Mouse (Mus musculus): ENCODE data around the gene Olfr575. TPM values are rescaled to one million over a fixed set of nuclear protein-coding genes. Genes with fewer than 3 reads are reported as not detected.

Gene Olfr575
- not detected for polyA plus RNA-seq (2012; fragmentation: generic; extraction: Trizol)
- long read RNA-seq, experiment 1 = 0 reads
- long read RNA-seq, experiment 2 = 0 reads

GRCm38 (mm10) chr7:102958593-102958992, at the start of gene Olfr575:
Gene Olfr575, minus strand, starts transcription at chr7:102958775.
- H3K79me3 ChIP-seq (ENCODE audit: low read depth) = no peaks in the 10 kb centered on the region
- no peaks in the 10 kb centered on the region for H3K79me2 ChIP-seq (ENCODE audit: control insufficient read depth, insufficient read depth)
- H3ac ChIP-seq (ENCODE audit: control insufficient read depth, insufficient read length, low read depth) = no peak within 1 kb of the TSS
- no peak within 1 kb of the TSS for H3K4me3 ChIP-seq (ENCODE audit: insufficient read depth, poor library complexity, severe bottlenecking)
- TF ChIP-seq MYOD1 (IDR thresholded peaks at IDR 0.05; ENCODE audit: control insufficient read depth, insufficient read length, low read depth) (no peak), CEBPB (IDR thresholded peaks at IDR 0.05; ENCODE audit: low read depth) (no peak), MYOG (IDR thresholded peaks at IDR 0.05; ENCODE audit: control insufficient read depth, extremely low read depth, insufficient read length) (no peak), FOSL1 (IDR thresholded peaks at IDR 0.05; ENCODE audit: insufficient read depth, low read length, poor library complexity, severe bottlenecking) (no peak), MAX (IDR thresholded peaks at IDR 0.05) (no peak), USF1 (IDR thresholded peaks at IDR 0.05; ENCODE audit: low read depth) (no peak), CTCF (IDR thresholded peaks at IDR 0.05; ENCODE audit: control insufficient read depth, insufficient read depth, insufficient read length) (no peak)
- no peaks in the 10 kb centered on the region for H3K27me3 ChIP-seq (ENCODE audit: control insufficient read depth, insufficient read depth, insufficient read length)
- H3K36me3 ChIP-seq (ENCODE audit: control insufficient read depth, insufficient read depth) = no peaks in the 10 kb centered on the region

DNA sequence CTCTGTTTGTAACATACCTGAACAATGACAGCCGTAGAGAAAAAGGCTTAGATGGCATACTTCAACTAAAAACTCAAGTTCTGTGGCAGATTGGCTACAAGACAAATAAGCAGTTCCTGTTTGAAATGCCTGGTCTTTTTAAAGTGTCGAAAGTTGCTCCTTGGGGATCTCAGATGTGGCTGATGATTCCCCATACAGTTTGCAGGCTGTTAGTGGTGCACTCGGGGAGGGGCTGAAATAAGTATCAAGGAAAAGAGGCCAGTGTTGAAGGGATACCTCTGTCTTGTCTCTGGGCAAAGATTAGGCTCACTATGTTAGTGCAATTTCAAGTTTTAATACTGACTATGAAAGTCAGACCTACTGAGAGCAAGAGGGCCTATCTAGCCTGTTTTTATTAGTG, 30.6 kb upstream of the Olfr575 start, which contains the start of gene Olfr578:
Olfr578 (minus strand) TSS at position 101 of the 400 bp plus-strand sequence.
- TF ChIP-seq CTCF (IDR thresholded peaks at IDR 0.05; ENCODE audit: control insufficient read depth, insufficient read depth, insufficient read length) (no peak), MYOD1 (IDR thresholded peaks at IDR 0.05; ENCODE audit: control insufficient read depth, insufficient read length, low read depth) (no peak), FOSL1 (IDR thresholded peaks at IDR 0.05; ENCODE audit: insufficient read depth, low read length, poor library complexity, severe bottlenecking) (no peak), CEBPB (IDR thresholded peaks at IDR 0.05; ENCODE audit: low read depth) (no peak), USF1 (IDR thresholded peaks at IDR 0.05; ENCODE audit: low read depth) (no peak), MAX (IDR thresholded peaks at IDR 0.05) (no peak), MYOG (IDR thresholded peaks at IDR 0.05; ENCODE audit: control insufficient read depth, extremely low read depth, insufficient read length) (no peak)
- H3K79me2 ChIP-seq (ENCODE audit: control insufficient read depth, insufficient read depth) = no peaks in the 10 kb centered on the region
- no peak within 1 kb of the TSS for H3K4me3 ChIP-seq (ENCODE audit: insufficient read depth, poor library complexity, severe bottlenecking)

DNA sequence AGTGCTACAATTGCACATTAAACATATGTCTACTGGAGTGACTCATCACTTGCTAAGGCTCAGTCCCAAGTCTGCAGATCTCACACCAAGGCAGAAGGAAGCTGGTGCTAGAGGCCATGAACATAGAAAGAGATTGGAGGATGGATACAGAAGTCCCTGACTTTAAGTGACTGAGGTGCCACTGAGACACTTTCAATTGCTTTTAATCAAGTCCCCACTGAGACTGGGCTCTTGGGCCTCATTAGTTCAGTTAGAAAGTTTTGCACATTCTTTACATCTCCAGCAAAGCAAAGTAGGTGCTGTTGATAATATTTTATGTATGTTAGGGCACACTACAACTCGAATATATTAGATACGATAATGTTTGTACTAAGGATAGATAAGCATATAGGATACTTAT, 17.3 kb upstream of the Olfr575 start, which contains the start of gene Olfr577:
Olfr577 (minus strand) TSS at position 101 of the 400 bp plus-strand sequence.
- no peaks in the 10 kb centered on the region for H3K36me3 ChIP-seq (ENCODE audit: control insufficient read depth, insufficient read depth)
- H3K79me2 ChIP-seq (ENCODE audit: control insufficient read depth, insufficient read depth) = no peaks in the 10 kb centered on the region
- H3K4me3 ChIP-seq (ENCODE audit: insufficient read depth, poor library complexity, severe bottlenecking) = no peak within 1 kb of the TSS
- no peak for TF ChIP-seq MYOG (IDR thresholded peaks at IDR 0.05; ENCODE audit: control insufficient read depth, extremely low read depth, insufficient read length)
- no peak for TF ChIP-seq MYOD1 (IDR thresholded peaks at IDR 0.05; ENCODE audit: control insufficient read depth, insufficient read length, low read depth)
- no peak for TF ChIP-seq USF1 (IDR thresholded peaks at IDR 0.05; ENCODE audit: low read depth)
- no peak for TF ChIP-seq FOSL1 (IDR thresholded peaks at IDR 0.05; ENCODE audit: insufficient read depth, low read length, poor library complexity, severe bottlenecking)
- TF ChIP-seq MAX (IDR thresholded peaks at IDR 0.05) = no peak
- no peak for TF ChIP-seq CEBPB (IDR thresholded peaks at IDR 0.05; ENCODE audit: low read depth)
- no peak for TF ChIP-seq CTCF (IDR thresholded peaks at IDR 0.05; ENCODE audit: control insufficient read depth, insufficient read depth, insufficient read length)
- H3K27me3 ChIP-seq (ENCODE audit: control insufficient read depth, insufficient read depth, insufficient read length) = no peaks in the 10 kb centered on the region
- no peaks in the 10 kb centered on the region for H3K79me3 ChIP-seq (ENCODE audit: low read depth)
- H3ac ChIP-seq (ENCODE audit: control insufficient read depth, insufficient read length, low read depth) = no peak within 1 kb of the TSS

More for the DNA sequence above, 30.6 kb upstream of the Olfr575 start, which contains the start of gene Olfr578:
- no peak within 1 kb of the TSS for H3ac ChIP-seq (ENCODE audit: control insufficient read depth, insufficient read length, low read depth)
- no peaks in the 10 kb centered on the region for H3K36me3 ChIP-seq (ENCODE audit: control insufficient read depth, insufficient read depth)
- H3K27me3 ChIP-seq (ENCODE audit: control insufficient read depth, insufficient read depth, insufficient read length) = no peaks in the 10 kb centered on the region
- H3K79me3 ChIP-seq (ENCODE audit: low read depth) = no peaks in the 10 kb centered on the region

GRCm38 (mm10) chr7:102974399-102974798, 15.8 kb upstream of the Olfr575 start:
- H3K79me3 ChIP-seq (ENCODE audit: low read depth) = no peaks in the 10 kb centered on the region
- H3ac ChIP-seq (ENCODE audit: control insufficient read depth, insufficient read length, low read depth) = no peak overlapping the region
- no peak overlapping the region for H3K4me3 ChIP-seq (ENCODE audit: insufficient read depth, poor library complexity, severe bottlenecking)
- H3K36me3 ChIP-seq (ENCODE audit: control insufficient read depth, insufficient read depth) = no peaks in the 10 kb centered on the region
- no peaks in the 10 kb centered on the region for H3K79me2 ChIP-seq (ENCODE audit: control insufficient read depth, insufficient read depth)
- TF ChIP-seq MYOG (IDR thresholded peaks at IDR 0.05; ENCODE audit: control insufficient read depth, extremely low read depth, insufficient read length) (no peak), MAX (IDR thresholded peaks at IDR 0.05) (no peak), USF1 (IDR thresholded peaks at IDR 0.05; ENCODE audit: low read depth) (no peak), CTCF (IDR thresholded peaks at IDR 0.05; ENCODE audit: control insufficient read depth, insufficient read depth, insufficient read length) (no peak), MYOD1 (IDR thresholded peaks at IDR 0.05; ENCODE audit: control insufficient read depth, insufficient read length, low read depth) (no peak), FOSL1 (IDR thresholded peaks at IDR 0.05; ENCODE audit: insufficient read depth, low read length, poor library complexity, severe bottlenecking) (no peak), CEBPB (IDR thresholded peaks at IDR 0.05; ENCODE audit: low read depth) (no peak)
- H3K27me3 ChIP-seq (ENCODE audit: control insufficient read depth, insufficient read depth, insufficient read length) = no peaks in the 10 kb centered on the region

DNA sequence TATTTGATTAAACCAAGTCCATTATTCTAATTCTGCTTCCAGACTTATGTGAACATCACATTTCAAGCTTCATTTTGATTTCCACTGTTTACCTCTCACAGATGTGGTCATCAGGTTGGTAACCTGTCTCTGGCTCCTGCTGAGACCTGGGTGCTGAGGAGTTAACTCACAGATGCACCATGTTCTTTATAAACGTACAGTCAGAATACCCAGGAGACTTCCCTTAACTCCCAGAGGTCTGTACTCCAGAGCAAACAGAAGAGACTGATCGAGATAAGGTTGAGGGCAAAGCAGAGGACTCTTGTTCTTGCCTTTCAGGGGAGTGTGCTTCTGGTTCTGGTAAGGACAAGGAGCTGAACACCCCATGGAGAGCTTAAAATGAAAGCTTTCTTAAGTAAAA, 3.8 kb upstream of the Olfr575 start, which contains the start of gene Olfr576:
Olfr576 (plus strand) TSS at position 301 of the 400 bp plus-strand sequence.
- no peak for TF ChIP-seq CEBPB (IDR thresholded peaks at IDR 0.05; ENCODE audit: low read depth)
- no peak for TF ChIP-seq FOSL1 (IDR thresholded peaks at IDR 0.05; ENCODE audit: insufficient read depth, low read length, poor library complexity, severe bottlenecking)
- TF ChIP-seq MAX (IDR thresholded peaks at IDR 0.05) = no peak
- no peak for TF ChIP-seq MYOG (IDR thresholded peaks at IDR 0.05; ENCODE audit: control insufficient read depth, extremely low read depth, insufficient read length)
- TF ChIP-seq CTCF (IDR thresholded peaks at IDR 0.05; ENCODE audit: control insufficient read depth, insufficient read depth, insufficient read length) = no peak
- TF ChIP-seq MYOD1 (IDR thresholded peaks at IDR 0.05; ENCODE audit: control insufficient read depth, insufficient read length, low read depth) = no peak
- TF ChIP-seq USF1 (IDR thresholded peaks at IDR 0.05; ENCODE audit: low read depth) = no peak
- no peak within 1 kb of the TSS for H3ac ChIP-seq (ENCODE audit: control insufficient read depth, insufficient read length, low read depth)
- H3K4me3 ChIP-seq (ENCODE audit: insufficient read depth, poor library complexity, severe bottlenecking) = no peak within 1 kb of the TSS
- no peaks in the 10 kb centered on the region for H3K79me3 ChIP-seq (ENCODE audit: low read depth)
- H3K27me3 ChIP-seq (ENCODE audit: control insufficient read depth, insufficient read depth, insufficient read length) = no peaks in the 10 kb centered on the region
- no peaks in the 10 kb centered on the region for H3K36me3 ChIP-seq (ENCODE audit: control insufficient read depth, insufficient read depth)
- no peaks in the 10 kb centered on the region for H3K79me2 ChIP-seq (ENCODE audit: control insufficient read depth, insufficient read depth)
